Mouse (Mus musculus) cortical plate, adult 2 months (tissue): ENCODE results near the gene Kcne3. TPM values are rescaled to one million over a fixed set of nuclear protein-coding genes. Genes with fewer than 3 reads are reported as not detected.

ENCODE experiments used
- H3K27ac ChIP-seq: fragments of 200-500 bp; 2 replicates; pipeline ENCODE4 v1.5.1; 2012; ENCODE audit warnings: low read length, control low read depth, inconsistent platforms; ENCODE audit not compliant: insufficient read depth
- H3K4me1 ChIP-seq: fragments of 200-500 bp; 2 replicates; pipeline ENCODE4 v1.6.1; 2011; ENCODE audit warnings: low read length; ENCODE audit not compliant: control insufficient read depth, insufficient read depth
- H3K4me3 ChIP-seq: fragments of 200-500 bp; 2 replicates; pipeline ENCODE4 v1.5.1; 2011; ENCODE audit warnings: mild to moderate bottlenecking, low read length, control low read depth; ENCODE audit not compliant: insufficient read depth
- CTCF ChIP-seq: fragments of 200-500 bp; IDR thresholded peaks from 2 replicates; pipeline ENCODE4 v1.5.1; 2011; ENCODE audit warnings: mild to moderate bottlenecking, control low read depth, low read length; ENCODE audit not compliant: insufficient read depth; ENCODE audit errors: extremely low read depth
- POLR2A ChIP-seq: fragments of 200-500 bp; IDR thresholded peaks from 2 replicates; pipeline ENCODE4 v1.6.1; 2011; ENCODE audit warnings: mild to moderate bottlenecking, low read length, control low read depth; ENCODE audit not compliant: insufficient read depth; ENCODE audit errors: extremely low read depth
- polyA plus RNA-seq: library from polyadenylated mRNA; depleted of rRNA; stranded (reverse); fragments of >200 nt; gene quantifications from 2 replicates; pipeline ENCODE4 v1.2.3, GENCODE M21; 2012; rRNA removed

Gene Kcne3
- polyA plus RNA-seq, 1 experiment, result 0.44 TPM

GRCm38 (mm10) chr7:100230646-100231045 lies 54.3 kb downstream of the Kcne3 start:
- peaks cover 1% of the 10 kb centered on the region; the same call in 1 of the 2 replicates for H3K4me1 ChIP-seq
- no peak overlapping the region; the same call in 1 of the 2 replicates for H3K4me3 ChIP-seq
- no peak for TF ChIP-seq POLR2A
- TF ChIP-seq CTCF, result no peak
- H3K27ac ChIP-seq, result no peak overlapping the region

- Histone ChIP-seq H3K4me1 (peaks cover 1% of the 10 kb centered on the region; the same call in 1 of the 2 replicates), H3K4me3 (no peak overlapping the region), H3K27ac (no peak overlapping the region; the same call in 1 of the 2 replicates)
- TF ChIP-seq POLR2A, result no peak
- no peak for TF ChIP-seq CTCF
These were observed 55.4 kb downstream of the Kcne3 start for GRCm38 (mm10) chr7:100231661-100232060.

GRCm38 (mm10) chr7:100233681-100234080 lies 57.4 kb downstream of the Kcne3 start:
- no peak overlapping the region for H3K27ac ChIP-seq
- peaks cover 3% of the 10 kb centered on the region; the same call in 1 of the 2 replicates for H3K4me1 ChIP-seq
- TF ChIP-seq POLR2A (no peak), CTCF (no peak)
- H3K4me3 ChIP-seq, result no peak overlapping the region

Other genes with a start within 250 kb of the Kcne3 start
- gene Rnf169, start 196.1 kb upstream of the Kcne3 start, polyA plus RNA-seq, result 23.7 TPM in 2 replicates
- gene Chrdl2, start 170.3 kb upstream of the Kcne3 start, polyA plus RNA-seq, result 0.61 and 0.68 TPM in 2 replicates
- 31.2 and 31.8 TPM in 2 replicates for gene Pold3, start 54.9 kb upstream of the Kcne3 start, polyA plus RNA-seq
- 7.8 and 8.9 TPM in 2 replicates for gene Lipt2, start 17.2 kb upstream of the Kcne3 start, polyA plus RNA-seq
- gene Pgm2l1, start 50.9 kb downstream of the Kcne3 start, polyA plus RNA-seq, result 91.0 and 97.7 TPM in 2 replicates
- 3.1 and 3.7 TPM in 2 replicates for gene P4ha3, start 109.0 kb downstream of the Kcne3 start, polyA plus RNA-seq
- gene C2cd3, start 195.7 kb downstream of the Kcne3 start, polyA plus RNA-seq, result 17.6 and 19.6 TPM in 2 replicates
- 290 and 303 TPM in 2 replicates for gene Ppme1, start 195.8 kb downstream of the Kcne3 start, polyA plus RNA-seq